Mouse (Mus musculus): ENCODE data around the gene Rtkn.

GRCm38 (mm10) chr6:83151721-83152120, 16.5 kb downstream of the Rtkn start:
- no peak for TF ChIP-seq ZC3H11A (IDR thresholded peaks at IDR 0.05; ENCODE audit: borderline replicate concordance, low read depth, low read length)
- no peak for TF ChIP-seq ZNF384 (IDR thresholded peaks at IDR 0.05; ENCODE audit: low read depth, low read length)
- TF ChIP-seq HCFC1 (IDR thresholded peaks at IDR 0.05; ENCODE audit: borderline replicate concordance, insufficient read depth, low read length) = no peak
- TF ChIP-seq MAFK (IDR thresholded peaks at IDR 0.05; ENCODE audit: insufficient read depth, low read depth, low read length) = no peak

Measured in ES-E14 (cell line).